Mouse (Mus musculus): ENCODE measurements at regions not wholly inside any gene's neighbourhood (a gene's known extent, or its start where the extent isn't known, plus 50 kb on each side); places are given as distances from the start of the nearest gene placed in this dataset.
A peak's percentile ranks its signal among the peaks of the same experiment; 100 is the strongest.

DNA sequence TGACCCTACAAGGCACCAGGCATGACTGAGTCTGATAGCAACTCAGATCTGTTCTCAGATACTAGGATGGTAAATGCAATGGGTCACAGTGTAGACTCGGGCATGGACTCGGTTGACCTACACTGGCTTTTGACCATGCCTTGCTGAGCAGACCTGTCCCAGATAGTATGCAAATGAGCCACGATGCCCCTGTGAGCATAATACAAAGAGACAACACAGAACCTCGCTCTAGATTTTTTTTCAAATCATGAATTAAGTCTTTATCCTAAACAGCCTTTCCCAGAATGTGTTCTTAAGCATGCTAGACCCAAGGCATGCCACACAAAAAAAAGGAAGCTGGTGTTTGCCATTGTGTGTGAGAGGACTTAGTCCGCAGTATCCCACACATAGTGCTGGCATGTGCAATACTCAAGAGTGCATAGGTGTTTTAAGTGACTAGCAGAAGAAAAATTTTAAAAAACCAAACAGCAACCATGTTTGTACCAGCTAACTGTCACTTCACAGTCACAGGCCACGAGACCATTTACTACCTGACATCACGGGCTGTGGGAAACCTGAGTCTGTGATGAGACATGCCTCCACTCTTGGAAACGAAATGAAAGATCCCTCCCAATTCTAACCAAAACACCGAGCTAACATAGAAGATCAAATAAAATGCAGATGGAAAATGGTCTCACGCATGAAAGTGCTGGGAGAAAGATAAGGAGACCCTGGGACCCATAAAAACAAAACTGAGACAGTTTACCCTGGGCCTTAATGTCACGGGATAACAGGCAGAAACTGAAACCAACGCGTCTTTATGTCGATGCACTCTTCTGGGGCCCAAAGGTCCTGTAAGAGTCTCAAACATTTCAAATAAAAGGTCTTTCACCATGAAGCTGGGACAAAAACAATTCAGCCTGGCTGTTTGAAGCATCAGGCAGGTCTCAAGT lies 95.2 kb downstream of the Fasl start:
- ATAC-seq (ENCODE audit: low FRiP score) (no peak), DNase-seq (ENCODE audit: low spot score) (no peak)
- no peak overlapping the region for H3K9ac ChIP-seq (replicated peaks; ENCODE audit: low read length, poor library complexity, severe bottlenecking)
- H3K27me3 ChIP-seq (ENCODE audit: insufficient read depth, low read length), result no peaks in the 10 kb centered on the region
- H3K4me1 ChIP-seq (ENCODE audit: insufficient read depth, low read length), result no peaks in the 10 kb centered on the region
- no peak overlapping the region for H3K4me3 ChIP-seq (ENCODE audit: low read depth, low read length)
- no peaks in the 10 kb centered on the region for H3K36me3 ChIP-seq (ENCODE audit: insufficient read depth, low read length)
- H3K27ac ChIP-seq (ENCODE audit: low read depth, low read length), result no peak overlapping the region
- no peaks in the 10 kb centered on the region for H3K9me3 ChIP-seq (ENCODE audit: low read length)
- no peak overlapping the region for H3K4me2 ChIP-seq (ENCODE audit: low read depth, low read length, poor library complexity, severe bottlenecking)
- TF ChIP-seq CTCF (IDR thresholded peaks at IDR 0.05), result no peak
- 80% methylated on average over 14 of the region's 14 CpGs for WGBS

DNA sequence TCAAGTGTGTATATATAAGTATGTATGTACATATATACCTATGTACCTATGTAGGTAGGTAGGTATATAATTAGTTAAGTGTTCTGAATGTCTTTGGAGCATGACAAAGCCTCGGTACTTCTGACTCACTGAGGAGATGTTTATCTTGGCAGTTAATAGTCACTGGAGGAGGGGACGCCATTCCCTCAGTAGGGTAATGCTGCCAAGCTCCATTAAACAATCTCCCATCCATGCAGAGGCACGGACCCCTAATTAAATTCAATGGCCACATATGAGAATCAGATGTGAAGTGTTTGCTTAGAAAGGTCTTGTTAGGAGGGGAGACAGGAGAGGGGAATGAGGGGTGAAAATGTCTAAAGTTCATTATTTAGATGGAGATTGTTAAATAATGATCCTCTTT lies 99.3 kb downstream of the Fasl start:
- 34% methylated on average over 3 of the region's 3 CpGs for WGBS
- no peak overlapping the region for H3K4me3 ChIP-seq (ENCODE audit: low read depth, low read length)
- no peaks in the 10 kb centered on the region for H3K9me3 ChIP-seq (ENCODE audit: low read length)
- H3K9ac ChIP-seq (replicated peaks; ENCODE audit: low read length, poor library complexity, severe bottlenecking), result no peak overlapping the region
- no peak overlapping the region for H3K4me2 ChIP-seq (ENCODE audit: low read depth, low read length, poor library complexity, severe bottlenecking)
- TF ChIP-seq CTCF (IDR thresholded peaks at IDR 0.05), result no peak
- no peaks in the 10 kb centered on the region for H3K4me1 ChIP-seq (ENCODE audit: insufficient read depth, low read length)
- DNase-seq (ENCODE audit: low spot score) (no peak), ATAC-seq (ENCODE audit: low FRiP score) (no peak)
- no peaks in the 10 kb centered on the region for H3K27me3 ChIP-seq (ENCODE audit: insufficient read depth, low read length)
- no peak overlapping the region for H3K27ac ChIP-seq (ENCODE audit: low read depth, low read length)
- no peaks in the 10 kb centered on the region for H3K36me3 ChIP-seq (ENCODE audit: insufficient read depth, low read length)

DNA sequence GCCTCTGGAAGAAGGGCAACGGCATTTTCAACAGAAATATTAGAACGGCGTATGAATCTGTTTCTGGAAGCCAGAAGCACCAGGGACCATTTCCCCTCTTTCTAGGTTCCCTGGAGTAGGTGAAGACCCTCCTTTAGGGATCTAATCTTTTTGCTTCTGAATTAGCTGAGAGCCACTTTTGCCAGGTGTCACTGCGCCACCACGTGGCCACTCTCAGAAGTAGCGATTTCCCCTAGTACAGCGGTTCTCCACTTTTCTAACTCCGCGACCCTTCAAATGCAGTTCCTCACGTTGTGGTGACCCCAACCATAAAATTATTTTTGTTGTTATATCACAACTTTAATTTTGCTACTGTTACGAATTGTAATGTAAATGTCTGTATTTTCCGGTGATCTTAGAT lies 100.7 kb downstream of the Fasl start:
- Histone ChIP-seq H3K4me3 (ENCODE audit: low read depth, low read length) (no peak overlapping the region), H3K36me3 (ENCODE audit: insufficient read depth, low read length) (no peaks in the 10 kb centered on the region), H3K27ac (ENCODE audit: low read depth, low read length) (no peak overlapping the region), H3K9me3 (ENCODE audit: low read length) (no peaks in the 10 kb centered on the region), H3K4me2 (ENCODE audit: low read depth, low read length, poor library complexity, severe bottlenecking) (no peak overlapping the region), H3K27me3 (ENCODE audit: insufficient read depth, low read length) (no peaks in the 10 kb centered on the region), H3K4me1 (ENCODE audit: insufficient read depth, low read length) (no peaks in the 10 kb centered on the region), H3K9ac (replicated peaks; ENCODE audit: low read length, poor library complexity, severe bottlenecking) (no peak overlapping the region)
- 21% methylated on average over 12 of the region's 12 CpGs for WGBS
- ATAC-seq (ENCODE audit: low FRiP score), result peak; percentile 34; the same call in 1 of the 2 replicates
- peak; percentile 80 for DNase-seq (ENCODE audit: low spot score)
- peak; percentile 88 for TF ChIP-seq CTCF (IDR thresholded peaks at IDR 0.05)

DNA sequence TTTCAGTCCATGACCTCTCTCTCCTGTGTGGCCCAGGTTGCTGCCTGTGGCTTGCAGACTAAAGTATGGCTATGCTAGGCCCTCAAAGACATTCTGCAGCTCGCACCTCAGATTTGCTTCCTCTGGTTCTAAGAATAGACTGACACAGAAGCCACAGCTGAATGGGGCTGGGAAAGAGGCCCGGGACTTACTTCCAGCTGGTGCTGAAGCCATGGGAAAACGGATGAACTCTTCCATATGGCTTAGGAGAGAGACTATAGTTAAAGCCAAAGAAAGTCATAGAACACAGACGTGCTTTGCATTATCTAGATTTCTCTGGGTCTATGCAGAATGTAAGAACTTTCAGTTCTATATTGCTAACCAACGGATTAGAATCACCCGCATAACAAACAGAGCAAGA lies 107.7 kb downstream of the Fasl start:
- H3K4me2 ChIP-seq (ENCODE audit: low read depth, low read length, poor library complexity, severe bottlenecking), result no peak overlapping the region
- TF ChIP-seq CTCF (IDR thresholded peaks at IDR 0.05), result no peak
- DNase-seq (ENCODE audit: low spot score) (no peak), ATAC-seq (ENCODE audit: low FRiP score) (no peak)
- no peaks in the 10 kb centered on the region for H3K27me3 ChIP-seq (ENCODE audit: insufficient read depth, low read length)
- H3K36me3 ChIP-seq (ENCODE audit: insufficient read depth, low read length), result no peaks in the 10 kb centered on the region
- H3K9me3 ChIP-seq (ENCODE audit: low read length), result no peaks in the 10 kb centered on the region
- WGBS, result 86% methylated on average over 6 of the region's 6 CpGs
- no peak overlapping the region for H3K9ac ChIP-seq (replicated peaks; ENCODE audit: low read length, poor library complexity, severe bottlenecking)
- no peak overlapping the region for H3K27ac ChIP-seq (ENCODE audit: low read depth, low read length)
- no peak overlapping the region for H3K4me3 ChIP-seq (ENCODE audit: low read depth, low read length)
- no peaks in the 10 kb centered on the region for H3K4me1 ChIP-seq (ENCODE audit: insufficient read depth, low read length)

DNA sequence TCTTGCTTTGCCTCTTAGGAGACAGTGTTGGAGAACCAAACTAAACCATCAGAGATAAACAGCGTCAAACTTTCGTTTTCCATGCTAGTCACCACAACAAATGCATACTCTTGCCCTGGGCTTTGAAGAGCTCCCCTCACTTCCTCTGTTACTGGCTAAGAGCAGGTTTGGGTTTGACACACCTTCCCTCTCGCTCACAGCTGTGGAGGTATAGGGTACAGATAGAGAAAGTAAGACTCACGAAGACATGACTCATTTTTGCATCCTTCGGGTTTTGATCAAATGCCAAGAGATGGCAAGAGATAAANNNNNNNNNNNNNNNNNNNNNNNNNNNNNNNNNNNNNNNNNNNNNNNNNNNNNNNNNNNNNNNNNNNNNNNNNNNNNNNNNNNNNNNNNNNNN lies 117.4 kb downstream of the Fasl start:
- Histone ChIP-seq H3K4me1 (ENCODE audit: insufficient read depth, low read length) (no peaks in the 10 kb centered on the region), H3K4me2 (ENCODE audit: low read depth, low read length, poor library complexity, severe bottlenecking) (no peak overlapping the region), H3K9ac (replicated peaks; ENCODE audit: low read length, poor library complexity, severe bottlenecking) (no peak overlapping the region), H3K27ac (ENCODE audit: low read depth, low read length) (no peak overlapping the region), H3K27me3 (ENCODE audit: insufficient read depth, low read length) (no peaks in the 10 kb centered on the region), H3K4me3 (ENCODE audit: low read depth, low read length) (no peak overlapping the region), H3K9me3 (ENCODE audit: low read length) (no peaks in the 10 kb centered on the region), H3K36me3 (ENCODE audit: insufficient read depth, low read length) (no peaks in the 10 kb centered on the region)
- 90% methylated on average over 5 of the region's 5 CpGs for WGBS
- ATAC-seq (ENCODE audit: low FRiP score), result no peak
- DNase-seq (ENCODE audit: low spot score), result no peak
- no peak for TF ChIP-seq CTCF (IDR thresholded peaks at IDR 0.05)

DNA sequence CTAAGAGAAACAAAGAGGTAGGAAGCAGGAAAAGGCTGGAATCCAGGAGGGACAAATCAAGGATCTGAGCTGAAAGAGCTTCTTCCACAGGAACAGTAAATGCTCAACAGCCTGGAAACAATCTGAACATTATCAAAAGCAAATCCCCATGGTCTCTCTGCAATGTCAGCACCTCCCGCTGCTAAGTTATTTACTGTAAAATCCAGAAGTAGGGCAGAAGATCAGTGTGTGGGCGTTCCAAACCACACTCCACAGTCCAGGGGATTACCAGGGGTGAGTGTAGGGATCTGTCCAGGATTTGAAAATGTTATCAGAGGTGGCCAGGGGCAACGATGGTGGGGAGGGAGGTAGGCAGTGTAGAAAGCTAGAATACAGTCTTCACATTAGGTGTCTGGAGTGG lies 124.0 kb downstream of the Fasl start:
- no peak for TF ChIP-seq CTCF (IDR thresholded peaks at IDR 0.05)
- no peaks in the 10 kb centered on the region for H3K4me1 ChIP-seq (ENCODE audit: insufficient read depth, low read length)
- no peak overlapping the region for H3K27ac ChIP-seq (ENCODE audit: low read depth, low read length)
- H3K36me3 ChIP-seq (ENCODE audit: insufficient read depth, low read length), result no peaks in the 10 kb centered on the region
- 60% methylated on average over 3 of the region's 3 CpGs for WGBS
- H3K4me3 ChIP-seq (ENCODE audit: low read depth, low read length), result no peak overlapping the region
- no peak for DNase-seq (ENCODE audit: low spot score)
- no peaks in the 10 kb centered on the region for H3K9me3 ChIP-seq (ENCODE audit: low read length)
- ATAC-seq (ENCODE audit: low FRiP score), result no peak
- H3K9ac ChIP-seq (replicated peaks; ENCODE audit: low read length, poor library complexity, severe bottlenecking), result no peak overlapping the region
- H3K27me3 ChIP-seq (ENCODE audit: insufficient read depth, low read length), result no peaks in the 10 kb centered on the region
- no peak overlapping the region for H3K4me2 ChIP-seq (ENCODE audit: low read depth, low read length, poor library complexity, severe bottlenecking)

Data from midbrain, postnatal 0 days (tissue).